Mouse (Mus musculus): ENCODE data around the gene Gm11541. TPM values are rescaled to one million over a fixed set of nuclear protein-coding genes. Genes with fewer than 3 reads are reported as not detected.

Gene Gm11541
- total RNA-seq (2023), result not detected in 2 replicates

GRCm38 (mm10) chr11:94704472-94704871, at the start of gene Gm11541:
Gene Gm11541, minus strand, starts transcription at chr11:94704499.

GRCm38 (mm10) chr11:94741732-94742272, 37.5 kb upstream of the Gm11541 start, which contains the start of gene Cdc34b:
Gene Cdc34b, plus strand, starts transcription at chr11:94741782.

GRCm38 (mm10) chr11:94676754-94677606, 27.3 kb downstream of the Gm11541 start, which contains the start of gene Xylt2:
Gene Xylt2, minus strand, starts transcription at chr11:94677515.

GRCm38 (mm10) chr11:94653663-94654436, 50.4 kb downstream of the Gm11541 start, which contains the start of the genes Mrpl27 and Eme1:
Gene Mrpl27, plus strand, starts transcription at chr11:94653767.
Gene Eme1, minus strand, starts transcription at chr11:94653964.

Other genes starting within 250 kb of the Gm11541 start
- gene Cacna1g, start 230.3 kb downstream of the Gm11541 start, total RNA-seq (2023), result 0.13 and 1.7 TPM in 2 replicates
- not detected in 2 replicates for gene Spata20, start 218.3 kb downstream of the Gm11541 start, total RNA-seq (2023)
- gene Epn3, start 204.5 kb downstream of the Gm11541 start, total RNA-seq (2023), result not detected in 2 replicates
- gene Mycbpap, start 182.8 kb downstream of the Gm11541 start, total RNA-seq (2023), result 0.20 and 0.22 TPM in 2 replicates
- 0.27 and 0.79 TPM in 2 replicates for gene Rsad1, start 155.2 kb downstream of the Gm11541 start, total RNA-seq (2023)
- gene Chad, start 139.5 kb downstream of the Gm11541 start, total RNA-seq (2023), result not detected in 2 replicates
- gene Acsf2, start 102.6 kb downstream of the Gm11541 start, total RNA-seq (2023), result 0.82 and 1.9 TPM in 2 replicates
- gene Lrrc59, start 74.7 kb downstream of the Gm11541 start, total RNA-seq (2023), result 77.0 and 89.7 TPM in 2 replicates
- 14.7 and 15.0 TPM in 2 replicates for gene Mrpl27, start 50.7 kb downstream of the Gm11541 start, total RNA-seq (2023)
- gene Eme1, start 50.5 kb downstream of the Gm11541 start, total RNA-seq (2023), result 5.3 and 8.6 TPM in 2 replicates
- 3.3 and 4.3 TPM in 2 replicates for gene Xylt2, start 27.0 kb downstream of the Gm11541 start, total RNA-seq (2023)
- not detected in 2 replicates for gene Cdc34b, start 37.3 kb upstream of the Gm11541 start, total RNA-seq (2023)
- gene Tmem92, start 78.2 kb upstream of the Gm11541 start, total RNA-seq (2023), result not detected in 2 replicates
- gene Col1a1, start 231.7 kb upstream of the Gm11541 start, total RNA-seq (2023), result 139 and 187 TPM in 2 replicates